Mouse (Mus musculus) thymus, adult 2 months (tissue): Measurements from ENCODE around the gene Prrc2b. TPM values are rescaled to one million over a fixed set of nuclear protein-coding genes. Genes with fewer than 3 reads are reported as not detected.

Experiments
- DNase-seq: peaks from one replicate; pipeline ENCODE4 v3.0.0; 2021
- H3K27ac ChIP-seq: fragments of 200-500 bp; 2 replicates; pipeline ENCODE4 v1.5.1; 2012; ENCODE audit warnings: low read length, control low read depth; ENCODE audit not compliant: control insufficient read depth, insufficient read depth
- H3K27me3 ChIP-seq: fragments of 200-500 bp; 2 replicates; pipeline ENCODE4 v1.6.1; 2012; ENCODE audit warnings: mild to moderate bottlenecking, low read length, moderate library complexity, mixed read lengths; ENCODE audit not compliant: control insufficient read depth, insufficient read depth
- H3K36me3 ChIP-seq: fragments of 200-500 bp; 2 replicates; pipeline ENCODE4 v1.6.1; 2012; ENCODE audit warnings: mild to moderate bottlenecking, low read length, moderate library complexity; ENCODE audit not compliant: control insufficient read depth, insufficient read depth
- H3K4me1 ChIP-seq: fragments of 200-500 bp; replicated peaks from 2 replicates; pipeline ENCODE4 v1.6.1; 2012; ENCODE audit warnings: low read length; ENCODE audit not compliant: control insufficient read depth, insufficient read depth
- H3K4me3 ChIP-seq: fragments of 200-500 bp; 2 replicates; pipeline ENCODE4 v1.5.1; 2012; ENCODE audit warnings: mild to moderate bottlenecking, low read length, control low read depth, moderate library complexity; ENCODE audit not compliant: control insufficient read depth, insufficient read depth
- CTCF ChIP-seq: fragments of 200-500 bp; IDR thresholded peaks from 2 replicates; pipeline ENCODE4 v1.5.1; 2012; ENCODE audit warnings: mild to moderate bottlenecking, control low read depth, low read length, moderate library complexity, borderline replicate concordance; ENCODE audit not compliant: control insufficient read depth, poor library complexity, insufficient read depth; ENCODE audit errors: extremely low read depth
- POLR2A ChIP-seq: fragments of 200-500 bp; IDR thresholded peaks from 2 replicates; pipeline ENCODE4 v1.6.1; 2012; ENCODE audit warnings: mild to moderate bottlenecking, low read length, control low read depth, moderate library complexity; ENCODE audit not compliant: control insufficient read depth, poor library complexity, insufficient read depth; ENCODE audit errors: extremely low read depth
- WGBS: fragments of 180-500 bp; shearing (Covaris S2); methylation state at CpG from one replicate; pipeline ENCODE4 v1.1.7; 2018; 5-methylcytosine and 5-hydroxymethylcytosine counted together
- polyA plus RNA-seq: library from polyadenylated mRNA; depleted of rRNA; stranded (reverse); fragments of >200 nt; gene quantifications from 2 replicates; pipeline ENCODE4 v1.2.3, GENCODE M21; 2012

The Prrc2b gene
- polyA plus RNA-seq, 1 experiment: 104 TPM

GRCm38 (mm10) chr2:32217656-32218055, 66.8 kb downstream of the Prrc2b start:
- no peak overlapping the region for H3K27ac ChIP-seq
- H3K27me3 ChIP-seq: no peaks in the 10 kb centered on the region
- DNase-seq: no peak
- peaks cover 99% of the 10 kb centered on the region for H3K36me3 ChIP-seq
- TF ChIP-seq POLR2A (no peak), CTCF (no peak)
- H3K4me3 ChIP-seq: no peak overlapping the region
- H3K4me1 ChIP-seq: no peaks in the 10 kb centered on the region
- WGBS: 95% methylated on average over 8 of the region's 8 CpGs

GRCm38 (mm10) chr2:32218113-32218512, 67.2 kb downstream of the Prrc2b start:
- Histone ChIP-seq H3K27ac (no peak overlapping the region), H3K4me1 (no peaks in the 10 kb centered on the region), H3K36me3 (peaks cover 99% of the 10 kb centered on the region), H3K4me3 (no peak overlapping the region), H3K27me3 (no peaks in the 10 kb centered on the region)
- WGBS: 95% methylated on average over 5 of the region's 5 CpGs
- DNase-seq: no peak
- TF ChIP-seq CTCF (no peak), POLR2A (no peak)

DNA sequence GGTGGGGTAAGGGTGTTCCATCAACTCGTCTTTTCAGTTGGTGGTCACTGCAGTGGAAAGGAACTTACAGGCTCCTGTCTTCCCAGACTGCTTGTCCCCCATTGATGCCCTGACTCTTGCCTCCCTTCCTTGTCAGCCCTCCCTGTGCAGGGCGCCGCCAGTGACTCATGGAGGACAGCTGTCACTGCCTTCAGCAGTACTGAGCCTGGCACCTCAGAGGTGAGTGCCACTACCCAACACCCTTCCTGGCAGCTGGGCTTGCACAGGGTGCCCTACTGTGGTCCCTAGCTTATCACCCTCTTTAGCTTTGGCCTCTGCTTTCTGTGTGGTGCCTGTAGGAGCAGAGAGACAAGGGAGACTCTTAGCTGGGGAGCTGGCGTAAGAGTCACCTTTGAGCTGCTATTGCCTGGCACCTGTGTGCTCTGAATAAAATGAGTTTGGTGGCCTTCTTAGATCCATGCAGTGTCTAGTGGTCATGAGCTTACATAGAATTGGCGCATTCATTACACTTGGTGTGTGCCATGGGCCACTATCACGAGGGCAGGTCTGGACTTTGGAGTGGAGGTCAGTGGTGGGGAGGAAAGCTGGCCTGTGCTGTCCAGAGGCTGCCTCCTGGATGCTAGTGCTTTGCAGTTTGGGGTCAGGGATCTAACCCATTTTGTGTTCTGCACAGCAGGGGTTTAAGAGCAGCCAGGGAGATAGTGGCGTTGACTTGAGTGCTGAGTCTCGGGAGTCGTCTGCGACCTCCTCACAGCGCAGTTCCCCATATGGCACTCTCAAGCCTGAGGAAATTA, 67.9 kb downstream of the Prrc2b start:
- no peak overlapping the region for H3K4me3 ChIP-seq
- TF ChIP-seq CTCF (no peak), POLR2A (no peak)
- peaks cover 99% of the 10 kb centered on the region for H3K36me3 ChIP-seq
- no peak for DNase-seq
- H3K27me3 ChIP-seq: no peaks in the 10 kb centered on the region
- no peak overlapping the region for H3K27ac ChIP-seq
- H3K4me1 ChIP-seq: no peaks in the 10 kb centered on the region
- WGBS: 95% methylated on average over 11 of the region's 11 CpGs

- H3K27ac ChIP-seq: no peak overlapping the region
- H3K36me3 ChIP-seq: peaks cover 99% of the 10 kb centered on the region
- no peak overlapping the region for H3K4me3 ChIP-seq
- TF ChIP-seq POLR2A (no peak), CTCF (no peak)
- H3K4me1 ChIP-seq: no peaks in the 10 kb centered on the region
- 97% methylated on average over 14 of the region's 14 CpGs for WGBS
- DNase-seq: no peak
- H3K27me3 ChIP-seq: no peaks in the 10 kb centered on the region
Measured at GRCm38 (mm10) chr2:32219501-32219900, 68.6 kb downstream of the Prrc2b start.

- no peak overlapping the region for H3K4me3 ChIP-seq
- no peak for DNase-seq
- no peak for TF ChIP-seq POLR2A
- no peak for TF ChIP-seq CTCF
- no peaks in the 10 kb centered on the region for H3K27me3 ChIP-seq
- peaks cover 99% of the 10 kb centered on the region for H3K36me3 ChIP-seq
- WGBS: 96% methylated on average over 6 of the region's 6 CpGs
- no peaks in the 10 kb centered on the region for H3K4me1 ChIP-seq
- no peak overlapping the region for H3K27ac ChIP-seq
Measured at GRCm38 (mm10) chr2:32220021-32220420, 69.1 kb downstream of the Prrc2b start.

- no peaks in the 10 kb centered on the region for H3K27me3 ChIP-seq
- H3K4me3 ChIP-seq: no peak overlapping the region
- WGBS: 98% methylated on average over 10 of the region's 10 CpGs
- H3K4me1 ChIP-seq: no peaks in the 10 kb centered on the region
- DNase-seq: no peak
- H3K27ac ChIP-seq: no peak overlapping the region
- H3K36me3 ChIP-seq: peaks cover 98% of the 10 kb centered on the region
- TF ChIP-seq POLR2A: no peak
- no peak for TF ChIP-seq CTCF
Measured at GRCm38 (mm10) chr2:32220969-32221368, 70.1 kb downstream of the Prrc2b start.

DNA sequence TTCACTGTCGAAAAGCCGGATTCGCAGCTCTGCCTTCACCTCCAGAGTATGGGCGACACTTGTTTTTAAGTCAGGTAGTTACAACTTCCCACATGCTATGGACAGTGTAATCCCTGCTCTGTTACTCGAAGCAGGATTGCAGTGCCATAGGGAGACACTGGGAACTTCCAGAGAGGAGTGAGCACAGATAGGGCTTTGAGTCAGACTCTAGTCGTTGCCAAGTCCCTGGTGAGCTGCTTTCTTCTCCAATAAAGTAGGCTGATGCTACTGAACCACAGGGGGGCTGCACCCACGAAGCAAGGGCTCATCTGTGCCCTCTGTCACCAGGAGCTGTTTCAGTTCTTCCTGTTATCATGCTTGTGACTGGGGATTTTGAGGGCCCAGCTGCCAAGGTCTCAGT, 70.7 kb downstream of the Prrc2b start:
- no peak for DNase-seq
- Histone ChIP-seq H3K4me3 (no peak overlapping the region), H3K27me3 (no peaks in the 10 kb centered on the region), H3K36me3 (peaks cover 98% of the 10 kb centered on the region), H3K27ac (no peak overlapping the region), H3K4me1 (no peaks in the 10 kb centered on the region)
- TF ChIP-seq POLR2A (no peak), CTCF (no peak)
- 93% methylated on average over 7 of the region's 7 CpGs for WGBS

DNA sequence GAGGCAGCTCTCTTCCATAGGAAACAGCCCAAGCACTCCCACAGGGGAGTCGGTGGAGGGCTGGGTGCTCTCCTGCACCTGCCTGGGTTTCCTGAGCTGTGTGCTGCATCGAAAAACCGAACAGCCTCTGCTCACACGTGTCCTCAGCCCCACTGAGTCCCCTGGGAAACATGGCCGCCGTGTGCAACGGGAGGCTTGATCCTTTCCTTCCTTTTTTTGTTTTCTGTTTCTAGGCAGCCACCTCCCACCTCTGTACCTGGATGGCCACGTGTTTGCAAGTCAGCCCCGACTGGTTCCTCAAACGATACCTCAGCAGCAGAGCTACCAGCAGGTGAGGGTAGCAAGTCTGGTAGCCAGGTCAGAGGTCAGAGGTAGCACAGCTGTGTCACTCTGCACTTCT, 71.2 kb downstream of the Prrc2b start:
- DNase-seq: no peak
- H3K4me3 ChIP-seq: no peak overlapping the region
- TF ChIP-seq CTCF: no peak
- TF ChIP-seq POLR2A: no peak
- WGBS: 87% methylated on average over 10 of the region's 10 CpGs
- H3K27me3 ChIP-seq: no peaks in the 10 kb centered on the region
- H3K27ac ChIP-seq: no peak overlapping the region
- H3K36me3 ChIP-seq: peaks cover 98% of the 10 kb centered on the region
- no peaks in the 10 kb centered on the region for H3K4me1 ChIP-seq
